Mouse (Mus musculus) lung, postnatal 25 days (tissue): ENCODE measurements around the gene Glyatl3.
A peak's percentile ranks its signal among the peaks of the same experiment; 100 is the strongest.

Source experiments
- DNase-seq: peaks from one replicate; pipeline ENCODE4 v3.0.0; 2022; ENCODE audit warnings: low spot score

The Glyatl3 gene

DNA sequence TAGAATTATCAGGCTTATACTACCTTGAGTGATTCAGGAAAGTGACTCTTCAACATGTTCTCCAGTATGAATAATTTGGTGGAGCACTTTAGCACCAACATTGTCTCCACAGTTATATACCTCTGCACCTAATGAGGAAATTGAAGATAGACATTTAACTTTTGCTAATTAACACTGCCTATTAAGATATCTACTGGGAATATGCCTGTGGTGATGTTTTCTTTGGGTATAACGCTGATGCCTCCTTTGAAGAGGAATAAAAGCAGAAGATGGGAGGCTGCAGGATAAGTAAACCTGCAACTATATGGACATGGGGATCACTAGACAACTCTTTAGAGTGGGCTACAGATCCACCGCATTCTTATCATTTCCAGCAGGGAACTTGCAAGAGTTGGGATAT, at the start of gene Glyatl3:
Gene Glyatl3, minus strand, starts transcription at position 101 of the 400 bp plus-strand sequence.
- no peak for DNase-seq

DNA sequence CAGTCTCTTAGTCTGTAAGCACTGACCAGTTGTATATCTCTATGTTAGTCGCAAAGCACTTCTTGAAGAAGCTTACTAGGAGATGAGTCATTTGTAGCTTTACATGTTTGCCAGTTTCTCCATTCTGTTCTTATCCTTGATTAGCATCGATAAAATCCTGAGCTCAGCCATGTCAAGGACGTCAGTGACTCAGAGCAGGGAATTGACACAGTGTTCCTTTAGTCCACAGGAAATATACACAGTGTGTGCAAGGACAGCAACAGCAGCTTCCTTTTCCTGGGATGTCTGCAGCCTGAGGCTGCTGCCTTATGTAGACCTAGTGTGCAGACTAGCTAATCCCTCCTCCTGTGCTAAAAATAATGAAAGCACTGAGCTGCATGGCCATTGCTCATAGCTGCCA, 34.4 kb upstream of the Glyatl3 start:
- no peak for DNase-seq

DNA sequence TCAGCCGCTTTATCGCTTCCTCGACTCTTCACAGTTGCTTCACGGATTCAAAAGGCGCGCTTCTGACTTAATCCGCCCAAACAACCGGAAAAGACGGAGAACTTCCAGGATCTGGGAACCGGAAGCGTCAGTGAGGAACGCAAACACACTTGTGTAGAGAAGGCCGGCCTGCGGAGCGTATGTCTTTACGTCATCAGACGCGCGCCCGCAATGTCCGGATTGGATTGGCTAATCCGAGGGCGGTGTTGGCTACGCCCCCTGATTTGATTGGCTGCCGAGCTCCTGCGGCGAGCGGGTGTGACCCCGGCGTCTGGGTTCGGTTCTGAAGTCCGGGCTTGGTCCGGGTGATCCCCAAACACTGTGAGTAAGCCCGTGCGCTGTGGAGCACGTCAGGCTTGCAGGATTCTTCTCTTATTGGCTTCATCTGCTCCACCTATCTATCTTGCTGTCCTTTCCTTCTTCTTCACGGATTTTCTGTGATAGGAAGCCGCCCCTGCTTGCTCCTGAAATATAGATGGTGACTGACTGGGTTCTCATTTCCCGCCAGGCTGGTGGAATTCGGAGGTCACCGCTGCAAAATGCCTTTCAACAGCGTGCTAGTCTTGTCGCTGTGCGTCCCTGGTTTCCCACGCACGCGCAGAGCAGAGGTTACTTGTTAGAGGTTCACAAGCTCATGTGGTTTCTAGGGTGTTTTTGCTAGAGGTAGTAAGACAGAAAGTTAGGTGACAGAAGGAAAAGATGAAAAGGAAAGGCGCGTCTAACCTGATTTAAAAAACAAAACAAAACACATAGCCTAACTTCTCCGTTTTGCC, 20.5 kb upstream of the Glyatl3 start, which contains the start of the genes Mut and Cenpq:
Gene Mut, plus strand, starts transcription at position 266 of the 812 bp plus-strand sequence.
Gene Cenpq, minus strand, starts transcription at position 628 of the 812 bp plus-strand sequence.
- DNase-seq, result peak; percentile 98

DNA sequence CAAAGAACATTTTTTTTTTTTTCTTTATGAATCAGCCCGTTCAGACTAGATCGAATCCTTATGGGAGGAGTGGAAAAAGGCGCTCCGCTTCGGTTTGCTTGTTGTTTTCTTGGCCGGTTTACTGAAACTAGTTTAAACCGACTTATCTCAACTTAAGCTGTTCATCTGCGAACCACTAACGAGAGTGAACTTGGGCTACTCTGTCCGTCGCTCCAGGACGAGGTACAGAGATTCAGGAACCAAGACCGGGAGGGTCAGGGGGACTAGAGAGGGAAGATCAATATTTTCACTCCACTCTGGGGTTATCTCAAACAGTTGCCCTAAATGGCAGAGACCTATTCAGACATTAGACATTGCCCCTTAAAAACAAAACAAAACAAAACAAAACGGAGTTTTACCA, 19.8 kb upstream of the Glyatl3 start:
- no peak for DNase-seq

DNA sequence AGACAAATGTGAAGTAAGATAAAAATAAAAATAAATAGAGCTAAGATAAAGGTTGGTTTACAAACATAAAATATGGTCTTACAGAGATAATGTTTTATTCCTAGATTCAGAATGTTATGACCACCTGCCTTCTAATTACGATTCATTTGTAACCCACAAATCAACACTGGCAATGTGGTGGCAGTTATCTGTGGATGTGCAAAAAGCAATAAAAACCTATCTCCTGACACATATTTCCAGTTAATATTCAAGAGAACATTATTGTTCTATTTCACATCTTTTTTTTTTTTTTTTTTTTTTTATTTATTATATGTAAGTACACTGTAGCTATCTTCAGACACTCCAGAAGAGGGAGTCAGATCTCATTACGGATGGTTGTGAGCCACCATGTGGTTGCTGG, 1.3 kb upstream of the Glyatl3 start:
- no peak for DNase-seq

DNA sequence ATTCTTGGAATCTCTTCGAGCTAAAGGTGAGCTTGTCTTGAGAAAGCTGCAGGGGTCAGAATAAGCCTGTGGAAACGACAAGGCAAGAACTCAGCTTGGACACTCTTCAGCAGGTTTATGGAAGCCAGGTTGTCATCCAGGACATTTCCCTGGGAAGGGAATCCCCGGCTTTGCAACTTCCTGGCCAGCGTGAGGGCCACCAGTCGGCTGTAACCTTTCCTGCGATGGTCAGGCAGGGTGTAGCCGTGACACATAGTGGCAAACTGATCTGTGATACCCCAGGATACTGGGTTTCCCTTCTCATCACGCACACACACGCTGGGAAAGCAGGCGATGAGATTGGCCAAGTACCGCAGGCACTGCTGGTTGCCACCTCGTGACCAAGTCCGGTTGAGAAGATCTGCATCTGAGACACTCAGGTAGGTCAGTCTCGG, 9.4 kb downstream of the Glyatl3 start:
- no peak for DNase-seq

DNA sequence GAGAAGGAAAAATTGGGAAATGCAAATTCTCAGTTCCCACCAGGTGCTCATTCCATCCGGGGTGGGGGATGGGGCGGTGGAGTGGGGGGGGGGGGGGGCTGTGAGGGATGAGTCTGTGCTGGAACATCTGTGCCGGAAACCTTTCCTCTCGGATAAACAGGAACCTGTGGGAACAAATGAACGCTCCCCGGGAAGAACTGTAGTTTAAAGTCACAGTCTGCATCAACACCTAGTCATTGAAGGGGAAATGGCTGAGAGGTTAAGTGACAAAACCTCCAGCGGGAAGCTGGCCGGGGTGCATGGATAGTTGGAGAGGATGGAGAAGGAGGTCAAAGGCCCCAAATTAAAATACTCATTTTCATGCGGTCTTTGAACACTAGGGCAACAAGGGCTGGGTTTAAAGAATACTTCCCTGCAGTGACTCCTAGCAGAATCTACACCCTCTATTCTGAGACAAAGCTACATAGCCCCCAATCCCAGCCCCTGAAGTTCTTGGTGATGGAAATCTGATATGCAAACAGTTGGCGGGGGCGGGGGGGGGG, 10.0 kb downstream of the Glyatl3 start:
- DNase-seq, result no peak

DNA sequence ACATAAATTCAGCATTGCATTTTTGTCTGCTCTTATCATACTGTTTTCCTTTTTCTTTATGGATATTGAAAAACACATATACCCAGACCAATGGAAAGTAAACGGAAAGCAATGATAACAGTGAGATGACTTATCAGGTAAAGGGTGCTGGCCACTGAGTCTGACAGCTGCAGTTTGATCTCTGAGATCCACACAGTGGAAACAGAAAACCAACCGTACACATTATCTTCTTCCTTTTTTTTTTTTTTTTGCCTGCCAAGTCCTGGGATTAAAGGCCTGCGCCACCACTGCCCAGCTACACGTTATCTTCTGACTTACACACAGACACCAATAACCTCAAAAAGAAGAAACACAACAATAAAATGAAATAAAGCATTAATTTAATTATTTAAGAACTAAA, 10.8 kb downstream of the Glyatl3 start:
- DNase-seq, result no peak

DNA sequence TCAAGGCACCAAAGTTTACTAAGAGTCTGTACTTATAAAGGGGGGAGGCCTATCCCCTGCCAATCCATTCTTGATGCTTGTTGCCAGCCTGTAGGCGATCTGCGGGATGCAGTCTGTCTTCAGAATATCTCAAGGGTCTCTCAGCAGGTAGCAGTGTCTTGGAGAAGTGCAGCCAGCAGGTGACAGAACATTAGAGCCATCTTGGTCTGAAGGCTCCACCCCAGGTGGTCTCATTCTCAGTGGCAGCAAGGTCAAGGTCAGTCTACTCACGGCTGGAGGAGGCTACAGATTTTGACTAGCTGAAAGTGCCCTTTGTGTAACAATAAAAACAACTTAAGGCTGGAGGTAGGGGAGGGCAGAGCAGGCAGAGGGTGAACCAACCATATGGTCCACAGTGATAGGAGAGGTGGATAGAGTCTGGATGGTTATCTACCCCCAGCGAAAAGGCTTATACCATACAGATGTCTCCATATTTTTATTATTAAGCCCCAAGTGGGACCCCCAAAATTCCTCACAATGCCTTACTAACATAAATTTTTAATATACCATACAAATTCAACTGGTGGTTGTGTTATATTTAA, 14.3 kb downstream of the Glyatl3 start:
- no peak for DNase-seq

DNA sequence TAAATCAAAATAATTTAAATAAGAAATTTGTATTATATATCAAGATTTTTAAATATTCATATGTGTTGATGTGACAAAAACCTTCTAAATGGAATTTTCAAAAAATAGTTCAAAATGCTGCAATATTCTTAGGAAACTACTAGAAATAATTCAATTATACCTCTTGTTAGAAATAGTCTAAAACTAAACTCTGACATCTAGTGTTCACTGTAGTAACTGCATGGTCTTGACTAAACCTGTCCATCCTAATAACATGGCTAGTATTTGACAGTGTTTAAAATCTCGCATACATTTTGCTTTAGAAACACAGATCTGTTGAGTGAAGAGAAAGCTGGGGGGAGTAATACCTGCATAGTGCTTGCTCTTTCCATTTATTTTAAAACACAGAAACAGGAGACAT, 17.3 kb downstream of the Glyatl3 start:
- DNase-seq, result peak; percentile 39

DNA sequence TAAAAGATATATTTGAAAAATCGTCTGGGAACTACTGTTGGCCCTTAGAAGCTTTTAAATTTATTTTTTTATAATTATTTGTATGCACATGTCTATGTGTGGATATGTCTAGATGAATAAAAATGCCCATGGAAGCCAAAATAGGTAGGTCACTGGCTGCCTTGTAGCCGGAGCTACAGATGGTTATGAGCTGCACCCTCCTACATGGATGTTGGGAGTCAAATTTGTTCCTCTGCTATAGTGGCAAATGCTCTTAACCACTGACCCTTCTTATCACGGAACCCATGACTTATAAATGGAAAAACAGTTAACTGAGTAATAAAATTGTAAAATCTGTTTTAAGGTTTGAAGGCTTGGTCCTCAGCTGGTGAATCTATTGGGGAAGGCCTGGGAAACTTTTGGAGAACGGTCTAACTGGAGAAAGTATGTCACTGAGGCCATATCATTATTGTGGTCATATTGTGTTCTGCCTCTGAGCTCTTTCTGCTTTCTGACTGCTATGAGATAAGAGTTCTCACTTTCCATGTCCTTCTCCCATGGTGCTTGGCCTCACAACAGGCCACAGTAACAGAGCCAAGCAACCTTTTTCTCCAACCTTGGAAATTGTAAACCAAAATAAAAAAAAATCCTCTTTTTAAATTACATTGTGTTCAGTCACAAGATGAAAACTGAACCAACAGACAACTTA, 26.2 kb downstream of the Glyatl3 start:
- DNase-seq, result no peak

DNA sequence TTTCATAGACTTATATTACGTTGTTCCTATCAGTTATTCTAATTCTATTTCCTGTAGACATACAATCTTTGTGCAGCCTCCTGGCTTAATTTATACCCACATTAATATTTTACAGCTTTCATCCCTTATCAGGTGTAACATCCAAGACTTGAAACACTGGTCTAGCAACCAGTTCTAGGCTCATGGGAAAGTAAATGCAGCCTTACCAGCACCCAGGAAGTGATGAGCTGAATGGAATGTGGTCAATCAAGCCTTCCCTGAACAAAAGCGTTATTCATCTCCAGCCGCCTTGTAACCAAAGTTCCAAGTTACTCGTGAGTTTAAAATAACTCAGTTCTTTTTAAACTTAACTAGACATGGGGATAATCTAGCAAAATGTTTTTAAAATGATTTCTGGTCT, 29.0 kb downstream of the Glyatl3 start:
- DNase-seq, result no peak

DNA sequence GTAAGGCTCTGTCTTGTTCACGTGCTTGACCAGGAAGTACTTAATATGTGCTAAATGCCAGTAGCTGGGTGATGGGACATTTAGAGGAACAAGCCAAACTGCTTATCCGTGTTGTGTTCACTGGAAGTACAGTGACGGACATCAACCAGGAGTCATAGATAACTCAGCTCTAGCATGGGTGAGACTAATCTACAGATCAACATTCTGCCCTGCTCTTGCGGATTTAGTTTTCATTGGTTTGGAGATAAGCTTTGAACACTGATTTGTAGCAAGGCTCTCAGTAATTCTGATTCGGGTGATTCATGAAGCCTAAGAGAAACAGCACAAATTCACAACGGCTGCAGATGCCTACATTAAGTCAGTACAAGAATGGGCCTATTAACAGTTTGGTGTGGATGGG, 32.0 kb downstream of the Glyatl3 start:
- DNase-seq, result no peak

DNA sequence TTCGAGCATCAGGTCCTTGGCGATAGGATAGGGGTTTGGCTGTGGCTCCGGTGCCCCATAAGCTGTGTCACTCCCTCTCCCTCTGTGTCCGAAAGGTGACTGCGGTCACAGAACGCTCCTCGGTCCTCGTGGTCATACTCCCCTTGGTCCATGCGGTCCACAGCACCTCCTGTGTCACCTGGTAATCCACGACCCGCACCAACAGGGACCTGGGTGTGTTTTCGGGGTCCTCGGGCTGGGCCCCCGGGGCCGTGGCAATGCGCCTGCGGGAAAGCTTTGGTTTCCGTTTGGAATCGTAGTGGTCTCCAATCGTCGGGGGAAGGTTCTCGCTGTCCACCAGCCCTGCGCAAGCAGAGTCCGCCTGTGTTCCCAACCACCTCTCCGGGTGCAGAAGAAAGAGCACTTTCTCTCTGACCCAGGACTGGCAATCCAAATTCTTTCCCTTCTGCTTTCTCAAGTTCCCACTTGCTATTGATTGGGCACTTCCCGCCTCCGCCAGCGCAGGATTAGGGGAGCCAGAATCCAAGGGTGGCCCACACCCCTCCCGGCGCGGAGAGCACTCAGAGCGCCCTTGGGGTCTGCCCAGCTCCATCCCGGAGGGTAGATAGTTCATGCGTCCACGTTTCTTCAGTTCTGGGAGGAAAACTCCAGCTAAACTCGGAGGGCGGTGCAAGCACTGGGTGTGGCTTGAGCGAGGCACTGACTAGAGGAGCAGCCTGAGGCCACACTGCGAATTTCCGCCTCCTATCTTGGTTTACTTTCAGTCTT, 34.0 kb downstream of the Glyatl3 start, which contains the start of gene 9130008F23Rik:
Gene 9130008F23Rik, minus strand, starts transcription at position 636 of the 768 bp plus-strand sequence.
- peak; percentile 66 for DNase-seq

DNA sequence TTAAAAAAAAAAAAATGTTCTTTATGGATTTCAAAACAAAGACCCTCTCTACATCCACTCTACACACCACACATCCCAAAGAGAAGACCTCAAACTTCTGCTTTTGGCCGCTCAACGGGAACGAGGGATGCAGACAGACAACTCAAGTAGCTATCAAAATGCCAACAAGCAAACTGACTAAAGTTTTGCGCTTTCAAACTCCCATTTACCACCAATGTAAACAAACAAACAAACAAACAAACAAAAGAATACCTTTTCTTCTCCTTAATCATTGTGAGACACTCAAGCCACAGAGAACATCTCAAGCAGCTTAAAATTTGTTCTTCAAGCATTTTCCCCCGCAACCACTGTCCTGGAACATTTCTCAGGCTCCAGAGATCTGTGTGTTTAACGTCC, 34.6 kb downstream of the Glyatl3 start:
- no peak for DNase-seq

DNA sequence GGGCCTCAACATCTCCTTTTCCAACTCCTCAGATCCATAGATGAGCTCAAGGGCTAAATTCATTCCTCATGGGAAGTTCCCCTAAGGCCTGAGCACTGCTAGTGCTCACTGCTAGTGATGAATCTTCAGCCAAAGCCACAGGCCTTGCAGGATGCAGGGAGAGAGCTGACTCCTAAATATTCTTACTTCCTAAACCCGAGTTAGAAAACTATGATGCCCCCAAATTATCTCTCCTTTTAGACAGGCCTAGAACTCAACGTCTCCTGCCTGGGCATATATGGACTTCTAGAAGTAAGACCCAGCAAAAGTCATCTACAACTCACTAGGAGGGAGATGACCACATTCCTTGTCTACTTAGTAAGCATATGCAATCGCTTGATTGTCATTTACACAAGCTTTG, 36.4 kb downstream of the Glyatl3 start:
- no peak for DNase-seq

DNA sequence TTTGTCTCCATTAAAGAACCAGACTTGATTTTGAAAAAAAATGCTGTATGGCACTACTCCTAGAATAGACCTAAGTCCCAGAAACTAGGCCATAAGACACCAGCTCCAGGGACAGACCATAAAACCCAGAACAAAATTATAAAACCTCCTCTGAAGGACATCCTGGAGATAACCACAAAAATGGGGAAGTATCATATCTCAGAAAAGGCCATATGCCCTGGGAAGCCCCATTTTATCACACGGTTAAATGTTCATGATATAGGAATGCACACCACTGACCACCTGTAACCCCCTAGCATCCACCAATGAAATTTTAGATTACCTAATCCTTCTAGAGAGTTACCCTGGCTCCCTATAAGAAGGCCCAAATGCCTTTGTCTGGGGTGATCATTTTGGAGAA, 38.6 kb downstream of the Glyatl3 start:
- no peak for DNase-seq

DNA sequence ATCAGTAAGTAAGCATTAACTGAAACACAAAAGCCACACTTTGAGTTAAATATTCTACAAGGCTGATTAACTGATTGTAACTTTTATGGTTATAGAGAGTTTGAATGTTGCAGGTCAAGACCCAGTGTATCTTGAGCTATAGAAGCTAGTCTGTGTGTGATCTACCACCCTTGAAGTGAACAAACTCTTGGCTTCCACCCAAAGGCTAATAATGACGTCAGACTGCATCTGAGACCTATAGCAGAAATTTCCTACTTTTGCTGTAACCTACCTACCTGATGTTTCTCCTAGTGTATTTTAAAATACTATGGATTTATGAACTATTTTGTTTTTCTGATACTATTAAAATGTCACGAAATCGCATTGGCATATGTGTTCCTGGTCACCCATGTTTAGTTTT, 39.4 kb downstream of the Glyatl3 start:
- no peak for DNase-seq

DNA sequence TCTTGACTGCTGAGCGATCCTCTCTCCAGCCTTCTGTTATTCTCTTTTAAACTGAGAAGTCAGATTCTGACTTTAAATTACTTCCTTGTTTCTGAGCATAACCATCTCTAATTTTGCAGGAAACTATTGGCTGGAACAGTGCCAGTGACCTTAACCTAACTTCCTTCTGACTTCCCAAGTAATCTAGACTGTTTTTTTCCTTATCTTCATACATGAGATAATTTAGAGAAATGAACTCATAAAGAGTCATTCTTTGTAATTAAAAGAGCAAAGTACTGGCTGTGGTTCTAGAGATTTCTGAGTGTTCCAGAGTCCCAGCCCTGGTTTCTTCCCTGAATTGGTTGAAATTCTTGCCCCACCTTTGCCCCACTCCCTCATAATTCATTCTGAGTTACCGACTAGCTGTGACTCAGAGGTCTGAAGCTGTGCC, 40.6 kb downstream of the Glyatl3 start:
- no peak for DNase-seq

DNA sequence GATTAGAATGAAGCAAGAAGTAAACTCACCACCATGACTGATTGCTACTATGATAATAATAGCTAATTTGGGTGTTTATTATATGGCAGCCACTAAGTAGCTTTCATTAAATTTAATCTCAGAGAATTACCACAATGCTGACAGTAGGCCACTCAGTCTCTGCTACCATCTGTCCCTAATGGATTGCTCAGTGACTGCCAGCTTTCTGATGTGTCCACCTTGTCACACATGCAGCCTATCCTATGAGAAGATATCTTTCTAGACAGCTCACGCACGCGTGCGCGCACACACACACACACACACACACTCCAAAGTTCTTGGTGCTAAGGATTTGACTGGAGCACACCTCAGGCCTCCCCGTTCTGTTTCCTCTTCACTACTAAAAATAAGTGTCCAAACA, 41.5 kb downstream of the Glyatl3 start:
- DNase-seq, result no peak

DNA sequence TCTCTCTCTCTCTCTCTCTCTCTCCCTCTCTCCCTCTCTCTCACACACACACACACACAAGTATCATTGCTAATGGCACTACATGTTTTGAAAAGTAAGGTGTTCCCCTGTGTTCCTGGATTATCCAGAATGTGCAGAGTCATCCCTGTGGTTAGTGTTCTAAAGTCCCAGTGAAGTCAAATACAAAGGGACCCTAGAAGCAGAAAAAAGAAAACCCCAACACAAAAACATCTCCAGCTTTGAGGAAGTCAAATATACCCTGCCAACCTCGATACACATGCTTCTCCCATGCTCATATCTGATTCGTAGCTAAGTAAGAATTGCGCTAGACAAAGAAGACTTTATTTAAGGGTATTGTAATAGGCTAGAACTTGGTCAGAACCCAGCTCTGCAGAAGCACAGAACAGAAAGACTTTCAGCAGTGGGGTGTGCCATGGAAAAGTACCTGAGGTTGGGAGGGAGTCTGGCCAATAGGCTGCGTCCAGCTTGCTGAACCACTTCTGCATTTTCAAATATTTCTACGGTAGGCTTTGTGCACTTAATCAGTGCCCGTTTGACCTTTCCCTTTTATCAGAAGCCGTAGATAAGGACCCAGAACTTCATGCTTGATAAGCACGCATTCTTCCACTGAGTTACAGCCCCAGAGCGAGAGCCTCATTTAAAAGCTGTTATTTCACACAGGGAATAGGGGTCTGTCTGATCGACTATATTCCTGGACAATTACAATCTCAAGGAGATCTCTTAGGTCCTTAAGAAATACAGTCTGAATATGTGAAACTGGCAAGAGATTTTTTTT, 45.0 kb downstream of the Glyatl3 start:
- peak; percentile 46 for DNase-seq
